Mouse (Mus musculus) liver, postnatal 0 days (tissue): ENCODE results near the gene Gpr3.

Source experiments
- CTCF ChIP-seq: sonication (generic); IDR thresholded peaks from 2 replicates; pipeline ENCODE4 v1.5.1; 2016; ENCODE audit warnings: antibody characterized with exemption, low read depth
- EP300 ChIP-seq: IDR thresholded peaks from 2 replicates; pipeline ENCODE4 v1.6.1; 2016; ENCODE audit warnings: antibody characterized with exemption, low read depth, mild to moderate bottlenecking

DNA sequence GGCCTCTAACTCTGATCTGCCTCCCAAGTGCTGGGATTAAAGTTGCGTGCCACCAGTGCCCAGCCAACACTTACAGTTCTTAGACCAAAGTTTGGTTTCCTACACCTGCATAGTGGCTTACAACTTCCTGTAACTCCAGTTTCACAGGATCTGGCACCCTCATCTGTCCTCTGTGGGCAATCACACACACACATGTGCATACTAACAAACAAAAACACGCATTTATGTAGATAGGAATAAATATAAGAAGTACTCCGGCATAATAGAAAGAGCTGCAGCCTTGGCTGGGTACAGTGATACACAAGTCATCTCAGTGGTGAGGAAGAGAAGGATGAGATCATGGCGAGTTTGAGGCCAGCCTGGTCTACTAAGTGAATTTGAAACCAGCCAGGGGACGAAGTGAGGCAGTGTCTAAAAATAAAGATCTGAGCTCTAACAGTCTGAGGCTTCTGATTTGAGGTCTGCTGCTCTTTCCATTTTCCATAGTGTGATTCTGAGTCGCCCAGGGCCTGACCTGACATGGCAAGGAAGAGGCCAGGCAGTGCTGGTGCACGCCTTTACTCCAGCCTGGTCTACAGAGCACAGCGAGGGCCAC lies 29.8 kb downstream of the Gpr3 start:
- TF ChIP-seq CTCF (peak; percentile 30), EP300 (no peak)
